Mouse (Mus musculus) intestine, embryonic 16.5 days (tissue): Measurements from ENCODE around the gene Fn1. TPM values are rescaled to one million over a fixed set of nuclear protein-coding genes. Genes with fewer than 3 reads are reported as not detected.

Source experiments
- ATAC-seq: fragments of 200-750 bp; cut with Nextera tagmentation; 2 replicates; pipeline ENCODE4 v1.8.0; 2017; ENCODE audit warnings: moderate TSS enrichment, moderate library complexity
- H3K27ac ChIP-seq: fragments of 300-500 bp; sonication (generic); 2 replicates; pipeline ENCODE4 v1.5.1; 2014; ENCODE audit warnings: mild to moderate bottlenecking, low read length
- H3K27me3 ChIP-seq: fragments of 300-500 bp; sonication (generic); replicated peaks from 2 replicates; pipeline ENCODE4 v1.6.1; 2014; ENCODE audit warnings: low read length, control low read depth, mixed read lengths; ENCODE audit not compliant: control insufficient read depth, insufficient read depth
- H3K36me3 ChIP-seq: fragments of 300-500 bp; sonication (generic); 2 replicates; pipeline ENCODE4 v1.6.1; 2014; ENCODE audit warnings: low read length, control low read depth; ENCODE audit not compliant: control insufficient read depth, insufficient read depth
- H3K4me1 ChIP-seq: fragments of 300-500 bp; sonication (generic); 2 replicates; pipeline ENCODE4 v1.6.1; 2014; ENCODE audit warnings: low read length, control low read depth, mixed read lengths; ENCODE audit not compliant: control insufficient read depth, insufficient read depth
- H3K4me2 ChIP-seq: fragments of 300-500 bp; sonication (generic); 2 replicates; pipeline ENCODE4 v1.6.1; 2014; ENCODE audit warnings: low read depth, low read length, control low read depth
- H3K4me3 ChIP-seq: fragments of 300-500 bp; sonication (generic); 2 replicates; pipeline ENCODE4 v1.5.1; 2014; ENCODE audit warnings: mild to moderate bottlenecking, low read length
- H3K9ac ChIP-seq: fragments of 300-500 bp; sonication (generic); 2 replicates; pipeline ENCODE4 v1.6.1; 2014; ENCODE audit warnings: low read depth, low read length
- H3K9me3 ChIP-seq: fragments of 300-500 bp; sonication (generic); 2 replicates; pipeline ENCODE4 v1.6.1; 2016; ENCODE audit warnings: low read length, control low read depth; ENCODE audit not compliant: control insufficient read depth
- WGBS: fragments of 180-500 bp; shearing (Covaris S2); extraction: QIAGEN DNeasy Blood & Tissue Kit; methylation state at CpG from one replicate; pipeline ENCODE4 v1.1.7; 2014; 5-methylcytosine and 5-hydroxymethylcytosine counted together
- polyA plus RNA-seq: library from polyadenylated mRNA; unstranded; fragments of >200 nt; fragmentation: Nextera tagmentation; extraction: Ambion mirVana; gene quantifications from 2 replicates; pipeline ENCODE4 v1.2.1, GENCODE M21; 2015

Gene Fn1
- polyA plus RNA-seq, 1 experiment from 2014 or later, result 63.2 TPM

DNA sequence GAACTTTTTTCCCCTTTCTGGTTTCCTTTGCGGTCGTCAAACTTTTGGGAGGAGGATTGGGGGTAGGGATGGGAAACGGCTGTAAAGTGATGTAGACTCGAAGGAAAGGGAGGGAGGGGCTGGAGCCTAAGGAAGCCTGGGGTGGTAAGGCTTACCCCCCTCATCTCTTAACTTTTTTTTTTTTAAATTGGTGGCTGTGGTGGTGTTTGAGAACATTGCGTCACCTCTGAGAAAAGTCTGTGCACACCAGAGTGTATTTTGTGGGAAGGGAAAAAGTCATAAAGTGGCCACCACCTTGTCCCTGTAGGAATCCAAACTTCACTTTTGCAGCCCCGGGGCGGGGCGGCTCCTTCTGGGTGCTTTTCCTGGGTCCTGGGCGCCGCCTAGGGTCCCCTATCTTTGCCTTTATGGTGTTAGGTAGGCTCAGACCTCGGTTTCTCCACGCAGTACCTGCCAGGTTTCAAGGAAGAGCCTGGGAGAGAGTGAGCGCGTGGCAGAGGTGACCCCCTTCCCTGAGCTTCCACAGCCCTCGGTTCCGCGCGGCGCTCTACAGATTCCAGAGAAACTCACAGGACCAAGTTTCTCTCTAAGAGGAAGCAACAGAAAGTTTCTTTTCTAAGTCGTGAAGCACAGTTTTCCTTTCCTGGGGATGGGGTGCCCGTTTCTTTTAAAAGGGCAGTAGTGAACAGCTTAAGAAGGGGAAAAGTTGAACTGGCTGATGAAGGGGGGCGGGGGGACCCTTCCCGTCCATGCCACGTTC, 580 bp upstream of the Fn1 start:
- no peaks in the 10 kb centered on the region for H3K9me3 ChIP-seq
- peak overlapping the region; percentile 83 for H3K9ac ChIP-seq
- peak overlapping the region; percentile 68 for H3K4me3 ChIP-seq
- peak overlapping the region; percentile 94 for H3K4me2 ChIP-seq
- peak; percentile 21 for ATAC-seq
- H3K4me1 ChIP-seq, result peaks cover 12% of the 10 kb centered on the region
- H3K27me3 ChIP-seq, result no peaks in the 10 kb centered on the region
- H3K27ac ChIP-seq, result peak overlapping the region; percentile 87
- WGBS, result under 1% methylated on average over 24 of the region's 24 CpGs
- H3K36me3 ChIP-seq, result no peaks in the 10 kb centered on the region

DNA sequence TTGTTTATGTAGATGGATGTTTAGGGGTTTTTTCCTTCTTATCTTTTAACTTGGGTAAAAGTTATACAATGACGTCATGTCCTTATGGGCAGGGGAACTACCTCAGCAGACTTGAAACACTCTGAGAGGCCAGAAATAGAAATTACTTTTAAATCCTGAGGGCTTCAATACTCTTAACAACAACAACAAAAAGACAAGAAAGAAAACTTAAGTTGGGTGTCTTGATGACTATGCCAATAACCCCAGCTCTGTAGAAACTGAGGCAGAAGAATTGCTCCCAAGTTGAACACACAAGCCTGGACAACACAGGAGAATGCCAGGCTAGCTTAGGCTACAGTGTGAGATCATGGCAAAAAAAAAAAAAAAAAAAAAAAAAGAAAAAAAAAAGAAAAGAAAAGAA, 1.2 kb downstream of the Fn1 start:
- WGBS, result 23% methylated on average over 1 of the region's 1 CpGs
- H3K9me3 ChIP-seq, result no peaks in the 10 kb centered on the region
- H3K27ac ChIP-seq, result no peak overlapping the region
- H3K4me1 ChIP-seq, result peaks cover 12% of the 10 kb centered on the region
- no peak for ATAC-seq
- no peaks in the 10 kb centered on the region for H3K27me3 ChIP-seq
- H3K4me3 ChIP-seq, result peak overlapping the region; percentile 37
- H3K36me3 ChIP-seq, result no peaks in the 10 kb centered on the region
- H3K9ac ChIP-seq, result no peak overlapping the region
- peak overlapping the region; percentile 94 for H3K4me2 ChIP-seq

DNA sequence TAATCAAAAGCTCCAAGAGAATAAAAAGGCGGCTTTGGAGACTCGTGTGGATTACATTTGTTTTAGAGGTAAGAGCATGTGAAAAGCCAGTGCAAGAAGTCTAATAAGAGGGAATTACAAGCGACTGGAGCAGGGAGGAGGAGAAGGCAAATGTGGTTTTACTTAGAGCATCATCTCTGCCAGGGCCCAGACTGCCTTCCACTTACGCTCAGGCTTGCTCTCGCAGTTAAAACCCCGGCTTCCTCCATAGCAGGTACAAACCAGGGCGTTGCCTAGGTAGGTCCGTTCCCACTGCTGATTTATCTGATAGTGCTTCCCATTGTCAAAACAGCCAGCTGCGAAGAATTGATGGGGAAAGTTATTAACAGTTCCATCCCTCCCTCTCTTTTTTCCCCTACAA, 1.7 kb downstream of the Fn1 start:
- Histone ChIP-seq H3K27ac (no peak overlapping the region), H3K4me1 (peaks cover 12% of the 10 kb centered on the region), H3K27me3 (no peaks in the 10 kb centered on the region), H3K4me3 (peak overlapping the region; percentile 37), H3K9me3 (no peaks in the 10 kb centered on the region), H3K4me2 (peak overlapping the region; percentile 94), H3K36me3 (no peaks in the 10 kb centered on the region), H3K9ac (peak overlapping the region; percentile 23; the same call in 1 of the 2 replicates)
- WGBS, result 24% methylated on average over 9 of the region's 9 CpGs
- no peak for ATAC-seq

DNA sequence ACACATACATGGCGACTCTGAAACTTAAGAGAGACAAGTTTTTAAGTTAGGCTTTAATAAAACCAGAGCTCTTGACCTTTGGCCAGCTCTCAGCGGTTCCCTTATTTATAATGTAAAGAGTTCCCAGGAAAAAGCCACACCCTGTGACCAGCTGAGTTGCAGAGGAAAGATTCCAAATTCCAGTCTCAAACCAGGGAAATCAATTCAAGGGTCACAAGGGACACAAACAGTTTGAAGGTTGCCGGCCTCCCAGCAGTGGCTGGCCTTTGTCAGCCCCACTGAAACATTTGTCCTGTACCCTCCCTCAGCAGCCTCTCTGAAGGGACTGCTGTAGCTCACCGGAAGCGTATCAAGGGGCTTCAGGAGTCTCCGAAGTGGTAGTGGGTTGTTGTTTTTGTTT, 2.3 kb downstream of the Fn1 start:
- Histone ChIP-seq H3K27ac (no peak overlapping the region), H3K9ac (peak overlapping the region; percentile 23; the same call in 1 of the 2 replicates), H3K4me1 (peaks cover 12% of the 10 kb centered on the region), H3K27me3 (no peaks in the 10 kb centered on the region), H3K4me2 (peak overlapping the region; percentile 94), H3K4me3 (peak overlapping the region; percentile 37; the same call in 1 of the 2 replicates), H3K9me3 (no peaks in the 10 kb centered on the region), H3K36me3 (no peaks in the 10 kb centered on the region)
- peak; percentile 47 for ATAC-seq
- WGBS, result 23% methylated on average over 6 of the region's 6 CpGs

GRCm38 (mm10) chr1:71648166-71648565, 4.8 kb downstream of the Fn1 start:
- no peaks in the 10 kb centered on the region for H3K27me3 ChIP-seq

GRCm38 (mm10) chr1:71646774-71647173, 6.2 kb downstream of the Fn1 start:
- WGBS, result 81% methylated on average over 5 of the region's 5 CpGs

More at GRCm38 (mm10) chr1:71648166-71648565, 4.8 kb downstream of the Fn1 start:
- Histone ChIP-seq H3K36me3 (peaks cover 7% of the 10 kb centered on the region), H3K9me3 (no peaks in the 10 kb centered on the region), H3K4me1 (peaks cover 12% of the 10 kb centered on the region), H3K4me3 (no peak overlapping the region), H3K4me2 (no peak overlapping the region), H3K27ac (no peak overlapping the region), H3K9ac (no peak overlapping the region)
- WGBS, result 84% methylated on average over 7 of the region's 7 CpGs
- ATAC-seq, result no peak

GRCm38 (mm10) chr1:71645999-71646398, 7.0 kb downstream of the Fn1 start:
- Histone ChIP-seq H3K9me3 (no peaks in the 10 kb centered on the region), H3K4me3 (no peak overlapping the region)
- no peak for ATAC-seq

More at GRCm38 (mm10) chr1:71646774-71647173, 6.2 kb downstream of the Fn1 start:
- Histone ChIP-seq H3K4me2 (no peak overlapping the region), H3K27me3 (no peaks in the 10 kb centered on the region), H3K4me3 (no peak overlapping the region), H3K27ac (no peak overlapping the region), H3K36me3 (peaks cover 8% of the 10 kb centered on the region), H3K4me1 (peaks cover 12% of the 10 kb centered on the region), H3K9me3 (no peaks in the 10 kb centered on the region), H3K9ac (no peak overlapping the region)
- ATAC-seq, result no peak

GRCm38 (mm10) chr1:71645466-71645865, 7.5 kb downstream of the Fn1 start:
- peaks cover 4% of the 10 kb centered on the region for H3K4me1 ChIP-seq
- no peak overlapping the region for H3K27ac ChIP-seq
- H3K4me3 ChIP-seq, result no peak overlapping the region
- no peaks in the 10 kb centered on the region for H3K9me3 ChIP-seq
- WGBS, result 86% methylated on average over 13 of the region's 13 CpGs
- no peaks in the 10 kb centered on the region for H3K27me3 ChIP-seq
- no peak for ATAC-seq
- no peak overlapping the region for H3K9ac ChIP-seq
- no peak overlapping the region for H3K4me2 ChIP-seq
- peaks cover 12% of the 10 kb centered on the region for H3K36me3 ChIP-seq

More at GRCm38 (mm10) chr1:71645999-71646398, 7.0 kb downstream of the Fn1 start:
- Histone ChIP-seq H3K27ac (no peak overlapping the region), H3K9ac (no peak overlapping the region), H3K4me2 (no peak overlapping the region), H3K27me3 (no peaks in the 10 kb centered on the region), H3K36me3 (peaks cover 11% of the 10 kb centered on the region), H3K4me1 (peaks cover 7% of the 10 kb centered on the region)
- 61% methylated on average over 3 of the region's 3 CpGs for WGBS

- Histone ChIP-seq H3K4me1 (no peaks in the 10 kb centered on the region), H3K27ac (no peak overlapping the region), H3K9ac (no peak overlapping the region), H3K27me3 (no peaks in the 10 kb centered on the region), H3K4me3 (no peak overlapping the region), H3K36me3 (peaks cover 14% of the 10 kb centered on the region), H3K4me2 (no peak overlapping the region), H3K9me3 (no peaks in the 10 kb centered on the region)
- no peak for ATAC-seq
- WGBS, result 95% methylated on average over 10 of the region's 10 CpGs
Measured at GRCm38 (mm10) chr1:71642794-71643193, 10.2 kb downstream of the Fn1 start.
